Mouse (Mus musculus): ENCODE measurements around the gene Ano6. TPM values are rescaled to one million over a fixed set of nuclear protein-coding genes. Genes with fewer than 3 reads are reported as not detected.

Gene Ano6
- polyA plus RNA-seq, 2 experiments: 4.7 to 6.3 TPM

DNA sequence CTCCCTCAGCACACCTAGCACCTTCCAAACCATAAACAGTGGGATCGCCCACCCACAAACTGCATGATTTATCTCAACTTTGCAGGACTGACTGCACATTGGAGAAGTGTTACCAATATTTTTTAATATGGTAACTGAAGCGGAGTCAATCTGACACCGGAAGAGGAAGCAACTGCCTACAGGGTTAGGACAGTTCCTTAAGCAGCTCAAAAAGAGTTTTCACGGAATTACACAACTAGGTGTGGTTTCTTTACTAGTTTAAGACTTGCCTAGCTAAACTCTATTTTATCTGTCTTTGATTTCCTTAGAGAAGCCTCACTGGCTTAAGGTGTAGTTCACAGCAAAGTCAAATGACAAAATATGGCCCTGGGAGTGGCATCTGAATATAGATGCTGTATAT is 223.9 kb downstream of the Ano6 start:
- H3K4me2 ChIP-seq (ENCODE audit: low read depth): no peak overlapping the region
- ATAC-seq (ENCODE audit: insufficient read depth): no peak
- no peaks in the 10 kb centered on the region for H3K9me3 ChIP-seq (ENCODE audit: control insufficient read depth, low read length)
- H3K36me3 ChIP-seq (replicated peaks; ENCODE audit: control insufficient read depth, insufficient read depth, low read depth): no peaks in the 10 kb centered on the region
- no peak overlapping the region for H3K27ac ChIP-seq
- H3K9ac ChIP-seq (replicated peaks): no peak overlapping the region
- H3K4me1 ChIP-seq (replicated peaks; ENCODE audit: control insufficient read depth in 2 of 2, insufficient read depth in 2 of 2, low read length in 1 of 2): no peaks in the 10 kb centered on the region
- TF ChIP-seq CTCF (IDR thresholded peaks at IDR 0.05; ENCODE audit: low read depth) (no peak), EP300 (IDR thresholded peaks at IDR 0.05; ENCODE audit: low read depth) (no peak)
- 62% methylated on average over 4 of the region's 4 CpGs for WGBS (ENCODE audit: insufficient replicate concordance)
- no peak overlapping the region for H3K4me3 ChIP-seq (ENCODE audit: insufficient read depth in 1 of 2, low read depth in 2 of 2, low read length in 2 of 2)
- no peak for DNase-seq (ENCODE audit: low read depth in 3 of 3, low spot score in 3 of 3)
- no peaks in the 10 kb centered on the region for H3K27me3 ChIP-seq (ENCODE audit: control insufficient read depth, insufficient read depth, low read length)

DNA sequence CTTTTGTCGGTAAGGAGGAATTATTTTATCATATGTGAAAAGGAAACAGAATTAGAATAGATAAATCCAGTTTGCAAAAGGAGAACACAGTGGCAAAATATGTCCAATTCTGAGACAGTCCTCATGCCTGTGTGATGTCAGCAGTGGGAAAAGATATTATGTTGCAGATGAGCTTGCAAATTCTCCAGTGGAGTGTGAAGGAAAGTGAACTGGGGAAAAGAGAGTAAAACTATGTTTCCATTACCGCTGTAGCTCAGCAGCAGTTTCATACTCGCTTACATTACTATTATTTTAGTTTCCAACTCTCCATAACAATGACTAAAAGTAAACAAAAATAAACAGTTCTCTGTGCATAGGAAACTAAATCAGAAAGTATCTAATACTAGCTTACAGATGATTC is 229.8 kb downstream of the Ano6 start:
- H3K4me2 ChIP-seq (ENCODE audit: low read depth): no peak overlapping the region
- no peak overlapping the region for H3K27ac ChIP-seq
- H3K9me3 ChIP-seq (ENCODE audit: control insufficient read depth, low read length): no peaks in the 10 kb centered on the region
- H3K27me3 ChIP-seq (ENCODE audit: control insufficient read depth, insufficient read depth, low read length): no peaks in the 10 kb centered on the region
- WGBS (ENCODE audit: insufficient replicate concordance): 76% methylated on average over 3 of the region's 3 CpGs
- H3K4me3 ChIP-seq (ENCODE audit: insufficient read depth in 1 of 2, low read depth in 2 of 2, low read length in 2 of 2): no peak overlapping the region
- no peak overlapping the region for H3K9ac ChIP-seq (replicated peaks)
- TF ChIP-seq EP300 (IDR thresholded peaks at IDR 0.05; ENCODE audit: low read depth) (no peak), CTCF (IDR thresholded peaks at IDR 0.05; ENCODE audit: low read depth) (no peak)
- DNase-seq (ENCODE audit: low read depth in 3 of 3, low spot score in 3 of 3) (no peak), ATAC-seq (ENCODE audit: insufficient read depth) (no peak)
- H3K4me1 ChIP-seq (replicated peaks; ENCODE audit: control insufficient read depth in 2 of 2, insufficient read depth in 2 of 2, low read length in 1 of 2): no peaks in the 10 kb centered on the region
- H3K36me3 ChIP-seq (replicated peaks; ENCODE audit: control insufficient read depth, insufficient read depth, low read depth): no peaks in the 10 kb centered on the region

DNA sequence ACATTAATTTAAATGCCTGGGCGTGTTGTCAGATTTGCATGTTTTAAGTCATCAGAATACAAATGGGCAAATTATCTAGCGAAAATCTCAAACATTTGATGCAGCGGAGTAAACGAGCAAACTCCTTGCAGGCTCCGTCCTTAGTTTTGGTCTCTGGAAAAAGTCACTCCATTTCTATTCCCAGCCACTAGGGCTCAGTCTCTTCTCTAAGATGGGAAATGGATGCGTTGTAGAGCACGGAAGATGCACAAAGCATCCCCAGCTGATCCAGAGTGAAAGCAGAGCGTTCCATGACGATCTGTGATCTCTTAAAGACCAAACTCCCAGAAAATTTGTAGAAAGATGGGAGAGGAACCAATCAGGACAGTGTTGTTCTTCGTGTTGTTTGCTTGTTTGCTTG is 230.9 kb downstream of the Ano6 start:
- TF ChIP-seq EP300 (IDR thresholded peaks at IDR 0.05; ENCODE audit: low read depth) (no peak), CTCF (IDR thresholded peaks at IDR 0.05; ENCODE audit: low read depth) (no peak)
- H3K4me3 ChIP-seq (ENCODE audit: insufficient read depth in 1 of 2, low read depth in 2 of 2, low read length in 2 of 2): no peak overlapping the region
- no peaks in the 10 kb centered on the region for H3K4me1 ChIP-seq (replicated peaks; ENCODE audit: control insufficient read depth in 2 of 2, insufficient read depth in 2 of 2, low read length in 1 of 2)
- no peak overlapping the region for H3K27ac ChIP-seq
- DNase-seq (ENCODE audit: low read depth in 3 of 3, low spot score in 3 of 3): no peak
- no peak overlapping the region for H3K4me2 ChIP-seq (ENCODE audit: low read depth)
- WGBS (ENCODE audit: insufficient replicate concordance): 55% methylated on average over 10 of the region's 10 CpGs
- H3K9ac ChIP-seq (replicated peaks): no peak overlapping the region
- no peak for ATAC-seq (ENCODE audit: insufficient read depth)
- H3K9me3 ChIP-seq (ENCODE audit: control insufficient read depth, low read length): no peaks in the 10 kb centered on the region
- H3K36me3 ChIP-seq (replicated peaks; ENCODE audit: control insufficient read depth, insufficient read depth, low read depth): no peaks in the 10 kb centered on the region
- no peaks in the 10 kb centered on the region for H3K27me3 ChIP-seq (ENCODE audit: control insufficient read depth, insufficient read depth, low read length)

Small RNAs within 50 kb of the gene (microRNA-seq; reads per million reads assigned to microRNA genes)
- gene Gm25070: not detected

Other genes with a start within 250 kb of the Ano6 start
- gene Dbx2, start 134.9 kb upstream of the Ano6 start, polyA plus RNA-seq (2012; rRNA removed): not detected in 2 replicates
- not detected in 2 replicates for gene Dbx2, start 134.9 kb upstream of the Ano6 start, polyA plus RNA-seq (2014; fragmentation: Nextera tagmentation; extraction: Ambion mirVana)

All from liver, embryonic 14.5 days (tissue).